Mouse (Mus musculus): ENCODE measurements at regions not wholly inside any gene's neighbourhood (a gene's known extent, or its start where the extent isn't known, plus 50 kb on each side); places are given as distances from the start of the nearest gene placed in this dataset.

DNA sequence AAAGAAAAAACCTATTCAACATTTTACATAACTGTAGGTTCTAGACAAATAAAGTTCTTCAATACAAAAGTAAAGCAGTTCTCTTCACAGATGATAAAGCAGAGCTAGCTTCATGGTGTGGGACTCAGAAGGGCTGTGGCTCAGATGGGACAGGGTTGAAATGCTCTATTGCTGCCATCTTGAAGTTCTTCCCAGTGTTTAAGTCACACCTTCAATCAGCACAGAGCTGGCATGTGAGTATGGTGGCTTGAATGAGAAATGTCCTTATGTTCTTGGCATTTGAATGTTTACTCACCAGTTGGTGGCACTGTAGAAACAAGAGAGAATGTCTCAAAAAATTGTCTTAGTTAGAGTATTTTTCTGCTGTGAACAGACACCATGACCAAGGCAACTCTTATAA is 330.9 kb upstream of the 1700056E22Rik start:
- DNase-seq = no peak

DNA sequence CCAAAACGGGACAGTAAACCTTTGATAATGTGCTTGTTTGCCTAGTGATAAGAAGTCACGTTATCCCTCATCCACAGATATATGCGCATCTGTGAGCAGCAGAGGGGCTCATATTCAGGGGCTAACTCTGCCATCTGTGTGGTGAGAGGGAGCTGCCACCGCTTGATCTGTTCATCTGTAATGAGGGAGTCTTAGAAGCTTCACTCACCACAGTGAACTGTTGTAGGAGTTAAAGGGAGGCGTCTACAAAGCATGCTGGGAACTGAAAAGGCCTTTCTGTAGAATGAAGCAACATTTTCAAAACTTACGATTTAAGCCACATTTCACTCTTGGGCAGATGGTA is 324.1 kb upstream of the 1700056E22Rik start:
- DNase-seq = no peak

DNA sequence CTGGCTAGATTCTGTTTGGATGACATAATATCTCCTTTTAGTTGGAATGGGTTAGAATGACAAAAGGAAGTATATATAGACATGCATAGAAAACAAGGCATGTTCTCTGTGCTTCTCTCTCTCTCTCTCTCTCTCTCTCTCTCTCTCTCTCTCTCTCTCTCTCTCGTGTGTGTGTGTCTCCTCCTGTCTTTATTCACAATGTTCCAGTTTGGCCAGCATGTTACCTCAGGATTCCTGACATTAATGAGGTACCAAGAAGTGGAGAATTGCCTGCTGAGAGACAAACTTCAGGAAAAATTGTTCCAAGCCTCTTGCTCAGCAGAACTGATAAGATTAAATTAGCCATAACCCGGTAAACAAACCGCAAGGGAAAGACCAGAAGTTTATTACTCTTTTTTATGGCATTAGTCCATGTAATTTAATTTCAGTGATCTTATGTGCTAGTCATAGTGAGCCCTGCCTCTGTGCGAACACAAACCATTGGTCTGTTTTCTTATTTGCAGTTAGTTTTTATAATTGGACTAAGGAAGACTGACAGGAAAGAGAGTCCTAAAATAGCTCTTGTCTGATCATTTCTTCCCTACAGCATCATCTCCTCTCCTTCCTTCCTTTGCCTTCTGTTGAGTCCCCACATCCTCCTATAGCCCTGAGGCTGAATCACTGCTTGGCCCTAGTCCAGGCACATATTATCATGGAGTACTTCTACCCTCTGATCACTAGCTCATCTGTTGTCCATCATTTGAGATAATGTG is 323.5 kb upstream of the 1700056E22Rik start:
- DNase-seq = no peak

DNA sequence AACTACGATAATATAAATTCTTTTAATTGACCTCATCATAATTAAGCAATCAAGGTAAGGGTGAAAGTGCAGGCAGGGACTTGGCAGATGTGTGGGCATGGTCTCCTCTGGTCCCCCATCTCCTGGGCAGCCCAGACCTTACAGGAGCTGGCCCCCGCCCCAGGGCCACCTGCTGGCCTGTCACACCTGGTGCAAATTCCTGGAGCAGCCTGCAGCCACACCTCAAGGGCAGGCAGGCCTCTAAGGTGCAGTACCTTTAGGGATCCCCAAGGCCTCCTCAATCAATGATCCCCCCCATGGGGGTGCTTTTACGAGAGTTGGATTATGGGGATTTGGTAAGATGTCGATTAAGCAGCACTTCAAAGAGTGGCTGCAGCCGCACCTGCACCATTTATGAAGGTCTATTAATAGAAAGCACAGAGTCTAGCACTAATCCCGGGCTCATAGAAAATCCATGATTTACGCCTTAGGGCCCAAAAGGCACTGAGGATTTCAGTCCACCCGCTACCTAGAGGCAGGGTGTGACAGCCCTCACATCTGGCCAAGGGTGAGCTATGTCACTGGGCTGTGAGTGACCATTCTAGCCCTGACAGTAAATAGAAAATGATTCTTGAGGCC is 319.8 kb upstream of the 1700056E22Rik start:
- no peak for DNase-seq

- DNase-seq = no peak
These were observed 317.7 kb upstream of the 1700056E22Rik start for GRCm38 (mm10) chr1:184351760-184352159.

- no peak for DNase-seq
These were observed 310.7 kb upstream of the 1700056E22Rik start for GRCm38 (mm10) chr1:184344829-184345228.

DNA sequence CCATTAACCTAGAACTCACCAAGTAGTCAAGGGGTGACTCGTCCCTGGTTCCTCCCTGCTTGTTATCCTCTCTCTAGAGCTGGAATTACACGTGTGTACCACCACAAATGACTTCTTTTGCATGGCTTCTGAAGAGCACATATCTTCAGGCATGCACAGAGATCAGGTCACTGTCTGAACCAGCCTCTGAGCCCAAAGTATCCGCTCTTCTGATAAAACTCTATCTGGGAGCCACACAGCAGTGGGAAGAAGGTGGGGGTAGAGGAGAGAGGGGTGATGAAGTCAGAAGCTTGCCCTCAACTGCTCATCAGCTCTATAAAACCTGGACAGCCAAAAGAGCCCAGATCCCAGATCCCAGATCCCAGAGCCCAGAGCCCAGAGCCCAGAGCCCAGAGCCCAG is 301.9 kb upstream of the 1700056E22Rik start:
- DNase-seq = no peak

DNA sequence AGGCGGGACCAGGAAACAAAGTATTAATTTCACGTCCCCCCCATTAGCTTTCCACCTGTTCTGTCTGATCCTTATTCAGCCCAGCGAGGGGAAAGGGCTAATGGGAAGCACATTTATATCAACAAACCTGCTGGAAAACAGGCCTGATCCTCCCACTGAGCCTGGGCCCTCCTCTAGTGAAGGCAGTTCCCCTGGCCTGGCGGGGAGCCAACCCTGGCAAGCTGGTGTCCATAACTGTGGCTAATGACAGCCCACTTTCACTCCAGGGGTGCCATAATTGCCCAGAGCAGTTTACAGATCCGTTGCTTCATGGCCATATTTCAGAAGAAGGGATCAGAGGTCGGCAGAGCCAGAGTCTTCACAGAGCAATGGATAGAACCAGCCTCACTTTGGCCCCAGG is 301.2 kb upstream of the 1700056E22Rik start:
- peak; percentile 48 to 76 for DNase-seq

DNA sequence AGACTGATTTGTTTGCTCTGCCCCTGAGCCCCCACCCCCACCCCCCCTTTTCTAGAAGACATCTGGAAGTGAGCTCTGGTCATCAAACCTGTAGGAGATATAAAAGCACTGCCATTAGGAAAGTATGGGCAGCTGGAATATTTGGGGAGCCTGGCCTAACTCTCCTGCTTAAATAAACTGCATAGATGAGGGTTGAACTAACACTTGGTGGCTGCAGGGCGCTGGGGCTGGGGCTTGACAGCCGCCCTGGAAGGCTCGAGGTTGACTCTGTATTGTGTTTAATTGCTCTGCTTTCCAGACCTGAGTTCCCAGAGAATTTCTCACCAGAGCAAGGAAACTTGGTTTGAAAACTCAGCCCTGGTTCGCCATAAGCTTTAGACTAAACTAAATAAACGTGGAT is 300.7 kb upstream of the 1700056E22Rik start:
- no peak for DNase-seq

GRCm38 (mm10) chr1:184333086-184333485 is 299.0 kb upstream of the 1700056E22Rik start:
- DNase-seq = no peak

DNA sequence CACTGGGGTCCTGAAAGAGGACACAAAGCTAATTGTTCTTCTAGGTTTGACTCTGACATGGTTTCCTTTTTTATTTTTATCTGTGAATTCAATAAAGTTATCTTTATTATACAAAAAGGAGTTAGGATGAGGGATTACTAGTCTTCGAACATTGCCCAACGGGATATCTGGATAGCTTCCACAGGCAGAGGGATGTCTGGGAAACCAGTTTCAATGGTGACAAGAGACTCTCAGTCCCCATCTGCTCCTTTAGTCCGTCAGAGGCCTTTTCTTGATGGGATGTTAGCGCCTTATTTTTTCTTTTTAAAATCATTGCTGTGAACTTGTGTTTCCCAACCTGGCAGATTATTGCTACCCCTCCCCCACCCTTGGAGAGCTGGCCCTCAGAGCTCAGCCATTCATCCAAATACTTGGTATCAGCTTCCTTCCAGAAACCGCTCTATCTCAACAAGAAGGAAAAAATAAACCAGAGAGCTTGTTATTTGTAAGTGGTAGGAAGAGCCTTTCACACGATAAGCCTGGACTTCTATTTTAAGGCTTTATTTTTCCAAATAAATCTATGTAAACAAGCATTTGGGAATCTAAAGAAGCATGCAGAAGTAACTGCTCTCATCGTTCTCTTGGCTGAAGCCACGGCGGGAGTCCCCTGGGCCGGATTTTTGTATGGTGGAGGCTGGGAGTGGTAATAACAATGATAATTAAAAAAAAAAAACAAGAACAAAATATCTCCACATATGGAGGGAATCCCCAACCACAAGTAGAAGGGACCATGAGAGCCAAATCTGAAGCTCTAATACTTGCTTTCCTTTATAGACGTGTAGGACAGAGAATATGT is 296.6 kb upstream of the 1700056E22Rik start:
- DNase-seq = no peak

- DNase-seq = peak; percentile 48 to 64
These were observed 292.1 kb upstream of the 1700056E22Rik start for GRCm38 (mm10) chr1:184326191-184326590.

GRCm38 (mm10) chr1:184324234-184324633 is 290.1 kb upstream of the 1700056E22Rik start:
- DNase-seq = no peak

DNA sequence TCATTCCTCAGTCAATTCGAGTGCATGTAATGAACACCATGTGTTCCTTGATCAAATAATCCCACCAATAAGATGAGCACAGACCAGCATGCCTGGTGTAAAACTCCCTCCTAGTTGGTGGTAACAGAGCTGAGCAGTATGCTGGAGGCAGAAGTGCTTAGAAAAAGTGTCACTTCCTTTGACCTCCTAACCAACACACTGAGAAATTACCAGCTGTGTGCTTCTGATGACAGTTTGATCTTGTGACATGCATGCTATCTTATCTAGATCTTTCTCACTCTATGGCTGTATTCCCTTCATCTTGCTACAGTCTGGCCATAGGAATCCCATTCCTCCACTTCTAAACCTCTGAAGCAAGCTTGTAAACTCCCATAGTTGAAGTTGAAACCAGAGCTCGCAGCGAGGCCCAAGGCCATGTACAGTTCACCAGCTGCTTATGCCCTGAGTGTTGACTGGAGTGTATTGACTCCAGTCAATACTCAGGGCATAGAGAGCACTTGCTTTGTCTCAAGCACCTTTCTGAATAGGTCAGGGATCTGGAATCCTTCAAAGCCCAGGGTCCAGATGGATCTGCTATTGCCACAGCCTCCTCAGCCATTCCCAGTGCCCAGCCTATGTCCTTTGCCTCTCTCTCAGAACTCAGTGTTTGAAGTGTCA is 286.5 kb upstream of the 1700056E22Rik start:
- no peak for DNase-seq

DNA sequence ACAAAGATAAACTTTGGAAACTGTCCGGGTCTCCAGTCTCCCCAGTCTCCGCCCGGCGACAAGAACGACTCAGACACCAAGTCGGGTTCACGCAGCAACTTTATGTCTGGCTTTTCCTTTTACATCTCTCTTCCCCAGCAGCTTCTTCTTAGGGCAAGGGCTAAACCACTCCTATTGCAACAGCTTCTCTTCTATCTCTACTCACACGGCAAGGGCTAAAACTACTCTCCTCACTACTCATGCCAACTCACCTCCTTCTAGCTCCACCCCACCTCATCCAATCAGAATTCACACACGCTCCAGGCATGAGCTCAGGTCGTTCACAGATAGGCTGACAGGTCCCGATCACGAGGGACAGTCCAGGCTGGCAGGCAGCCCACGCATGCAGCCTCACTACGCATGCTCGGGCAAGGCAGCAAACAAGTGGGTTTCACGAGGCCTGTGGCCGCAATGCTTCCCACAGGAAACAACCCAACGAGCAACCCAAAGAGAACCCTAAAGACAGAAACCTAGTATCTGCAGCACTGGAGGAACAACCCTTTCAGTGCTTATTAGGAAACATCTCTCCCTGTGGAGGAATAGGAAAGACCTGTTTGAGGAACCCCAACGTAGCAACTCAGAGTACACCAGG is 276.2 kb upstream of the 1700056E22Rik start:
- DNase-seq = no peak

- no peak for DNase-seq
These were observed 270.7 kb upstream of the 1700056E22Rik start for GRCm38 (mm10) chr1:184304813-184305212.

GRCm38 (mm10) chr1:184304204-184304603 is 270.1 kb upstream of the 1700056E22Rik start:
- DNase-seq = no peak

GRCm38 (mm10) chr1:184298701-184299100 is 264.6 kb upstream of the 1700056E22Rik start:
- no peak for DNase-seq

GRCm38 (mm10) chr1:184297001-184297740 is 263.1 kb upstream of the 1700056E22Rik start:
- no peak for DNase-seq

DNA sequence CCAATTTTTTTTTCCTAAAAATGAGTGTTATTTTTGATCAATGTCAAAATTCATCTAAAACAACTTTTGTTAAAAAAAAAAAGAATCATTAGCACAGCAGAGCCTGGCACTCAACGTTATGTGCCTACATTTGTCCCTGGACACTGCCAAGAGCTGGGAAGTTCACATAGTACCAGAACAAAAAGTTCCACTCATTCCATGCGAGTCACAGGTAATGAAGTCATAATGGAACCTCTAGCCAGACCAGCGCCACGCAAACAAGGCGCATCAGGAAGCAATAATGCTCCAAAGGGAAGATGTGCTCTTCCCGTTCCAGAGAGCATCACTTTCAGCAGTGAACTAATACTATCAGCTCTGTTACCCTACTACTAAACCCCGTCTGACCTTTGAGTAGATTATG is 257.0 kb upstream of the 1700056E22Rik start:
- DNase-seq = no peak

DNA sequence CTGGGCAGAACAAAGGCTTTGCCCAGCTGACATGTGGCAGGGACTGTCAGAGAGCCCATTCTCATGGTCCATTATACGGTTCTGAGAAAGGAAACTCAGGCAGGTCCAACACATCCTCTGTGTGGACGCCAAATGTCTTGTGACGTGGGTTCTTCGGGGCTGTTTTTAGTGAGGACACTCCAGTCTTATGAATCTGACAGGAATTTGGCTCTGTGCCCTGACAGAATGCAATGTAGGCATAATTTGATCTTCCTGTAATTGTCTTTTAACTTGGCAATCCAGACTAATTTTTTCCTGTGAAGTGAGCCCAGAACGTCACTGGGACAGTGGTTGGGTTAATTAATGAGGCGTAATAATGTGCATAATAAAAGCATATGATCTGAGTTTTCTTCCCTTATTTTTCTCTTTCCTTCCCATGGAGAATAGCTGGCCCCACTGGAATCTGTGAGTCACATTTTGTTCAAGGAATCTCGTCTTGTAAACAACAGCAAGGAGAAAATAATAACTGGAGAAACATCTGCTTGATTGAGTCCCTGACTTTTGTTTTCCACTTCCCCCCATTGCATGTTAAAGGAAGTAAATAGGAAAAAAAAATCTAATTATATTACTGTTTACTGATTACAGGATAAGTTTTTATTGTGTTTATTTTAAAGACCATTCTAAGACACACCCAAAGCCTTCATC is 255.8 kb upstream of the 1700056E22Rik start:
- DNase-seq = no peak
